Mouse (Mus musculus): ENCODE results near the gene Bptf.
"Not testable (repeated sequence)": the region's sequence is repeated elsewhere in the genome, so short reads cannot be mapped to it uniquely, and the experiment has no call there.

DNA sequence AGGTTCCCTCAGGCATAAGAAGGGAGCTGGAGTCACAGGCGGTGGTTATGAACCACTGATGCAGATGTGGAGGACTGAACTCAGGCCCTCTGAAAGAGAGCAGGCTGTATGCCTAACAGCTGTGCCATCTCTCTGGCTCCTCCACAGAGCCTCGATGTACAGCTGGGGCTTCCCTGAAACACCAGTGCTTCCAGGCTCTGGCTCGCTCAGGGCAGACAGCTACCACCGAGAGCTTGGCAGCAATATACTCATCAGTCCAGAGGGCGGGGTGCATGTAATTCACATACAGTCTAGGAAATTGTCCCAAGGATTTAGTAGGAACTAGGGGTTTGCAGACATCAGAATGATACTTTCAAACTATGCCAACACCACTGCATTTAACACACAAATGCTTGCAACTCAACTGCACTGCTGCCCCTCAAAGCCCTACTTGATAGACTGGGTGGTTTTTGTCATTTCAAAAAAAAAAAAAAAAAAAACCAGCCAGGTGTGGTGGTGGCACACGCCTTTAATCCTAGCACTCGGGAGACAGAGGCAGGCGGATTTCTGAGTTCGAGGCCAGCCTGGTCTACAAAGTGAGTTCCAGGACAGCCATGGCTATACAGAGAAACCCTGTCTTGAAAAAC lies 145.8 kb downstream of the Bptf start:
- TF ChIP-seq CTCF (IDR thresholded peaks at IDR 0.05; ENCODE audit: borderline replicate concordance, insufficient read depth, low read length); POLR2A (IDR thresholded peaks at IDR 0.05; ENCODE audit: low read depth, low read length): not testable (repeated sequence)
